Mouse (Mus musculus) midbrain, postnatal 0 days (tissue): ENCODE results near the gene Adig. TPM values are rescaled to one million over a fixed set of nuclear protein-coding genes. Genes with fewer than 3 reads are reported as not detected.

Experiments used
- ATAC-seq: fragments of 200-750 bp; cut with Nextera tagmentation; 2 replicates; pipeline ENCODE4 v1.8.0; 2017; ENCODE audit warnings: moderate number of reproducible peaks, mild to moderate bottlenecking, moderate TSS enrichment, moderate library complexity; ENCODE audit not compliant: low FRiP score
- DNase-seq: peaks from one replicate; pipeline ENCODE4 v3.0.0-alpha.2; 2015; ENCODE audit warnings: low spot score
- H3K27ac ChIP-seq: fragments of 300-500 bp; sonication (generic); 2 replicates; pipeline ENCODE4 v1.5.1; 2014; ENCODE audit warnings: low read depth, mild to moderate bottlenecking, low read length, mixed read lengths
- H3K27me3 ChIP-seq: fragments of 300-500 bp; sonication (generic); 2 replicates; pipeline ENCODE4 v1.6.1; 2014; ENCODE audit warnings: low read length, control low read depth, mixed read lengths; ENCODE audit not compliant: insufficient read depth
- H3K36me3 ChIP-seq: fragments of 300-500 bp; sonication (generic); 2 replicates; pipeline ENCODE4 v1.6.1; 2014; ENCODE audit warnings: low read length, control low read depth, mixed read lengths; ENCODE audit not compliant: insufficient read depth
- H3K4me1 ChIP-seq: fragments of 300-500 bp; sonication (generic); 2 replicates; pipeline ENCODE4 v1.6.1; 2014; ENCODE audit warnings: mild to moderate bottlenecking, control low read depth, antibody characterized with exemption, low read length, mixed read lengths; ENCODE audit not compliant: insufficient read depth
- H3K4me2 ChIP-seq: fragments of 300-500 bp; sonication (generic); 2 replicates; pipeline ENCODE4 v1.6.1; 2014; ENCODE audit warnings: low read depth, mild to moderate bottlenecking, low read length, mixed read lengths; ENCODE audit not compliant: poor library complexity, severe bottlenecking
- H3K4me3 ChIP-seq: fragments of 300-500 bp; sonication (generic); 2 replicates; pipeline ENCODE4 v1.5.1; 2014; ENCODE audit warnings: low read depth, mild to moderate bottlenecking, low read length, moderate library complexity
- H3K9ac ChIP-seq: fragments of 300-500 bp; sonication (generic); replicated peaks from 2 replicates; pipeline ENCODE4 v1.6.1; 2014; ENCODE audit warnings: mild to moderate bottlenecking, low read length, moderate library complexity, mixed read lengths; ENCODE audit not compliant: poor library complexity, severe bottlenecking
- H3K9me3 ChIP-seq: fragments of 300-500 bp; sonication (generic); 2 replicates; pipeline ENCODE4 v1.6.1; 2016; ENCODE audit warnings: low read length, control low read depth
- CTCF ChIP-seq: IDR thresholded peaks from 2 replicates; pipeline ENCODE4 v1.5.1; 2016; ENCODE audit warnings: antibody characterized with exemption, mild to moderate bottlenecking
- WGBS: fragments of 180-500 bp; shearing (Covaris S2); extraction: QIAGEN DNeasy Blood & Tissue Kit; methylation state at CpG from one replicate; pipeline ENCODE4 v1.1.7; 2014; 5-methylcytosine and 5-hydroxymethylcytosine counted together
- polyA plus RNA-seq: library from polyadenylated mRNA; unstranded; fragments of >200 nt; fragmentation: Nextera tagmentation; extraction: Ambion mirVana; gene quantifications from 2 replicates; pipeline ENCODE4 v1.2.1, GENCODE M21; 2015
- total RNA-seq: library from RNA; depleted of rRNA; stranded (reverse); fragments of >200 nt; gene quantifications from 2 replicates; pipeline ENCODE4 v1.2.3, GENCODE M21; 2014

The Adig gene
- total and polyA plus RNA-seq, 2 experiments from 2014 or later: not detected

DNA sequence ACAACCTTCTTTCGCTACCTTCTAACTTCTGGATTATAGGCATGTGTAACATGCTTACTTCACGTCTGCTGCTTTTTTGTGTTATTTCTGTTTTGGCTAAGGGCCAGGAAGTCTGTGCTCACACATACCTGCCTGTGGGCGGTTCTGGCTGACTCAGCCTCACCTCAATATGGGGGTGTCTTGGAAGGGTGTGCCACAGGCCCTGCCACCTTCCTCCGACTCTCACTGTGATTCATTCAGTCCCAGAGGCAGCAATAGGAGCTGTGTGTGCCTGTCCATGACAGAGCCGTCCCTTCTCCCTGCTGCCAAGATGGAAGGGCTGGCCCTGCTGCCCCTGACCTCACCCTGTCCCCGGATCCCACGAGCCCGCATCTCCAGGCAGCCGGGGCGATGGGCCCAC lies 10.1 kb downstream of the Adig start, which contains the start of gene Arhgap40:
Gene Arhgap40, plus strand, starts transcription at position 269 of the 400 bp plus-strand sequence.
- Histone ChIP-seq H3K9ac (no peak within 1 kb of the TSS), H3K27me3 (no peaks in the 10 kb centered on the region), H3K4me1 (no peaks in the 10 kb centered on the region), H3K9me3 (no peaks in the 10 kb centered on the region), H3K4me2 (no peak within 1 kb of the TSS), H3K27ac (no peak within 1 kb of the TSS), H3K4me3 (no peak within 1 kb of the TSS), H3K36me3 (no peaks in the 10 kb centered on the region)
- no peak for ATAC-seq
- no peak for TF ChIP-seq CTCF
- WGBS: 90% methylated on average over 10 of the region's 10 CpGs
- DNase-seq: no peak

DNA sequence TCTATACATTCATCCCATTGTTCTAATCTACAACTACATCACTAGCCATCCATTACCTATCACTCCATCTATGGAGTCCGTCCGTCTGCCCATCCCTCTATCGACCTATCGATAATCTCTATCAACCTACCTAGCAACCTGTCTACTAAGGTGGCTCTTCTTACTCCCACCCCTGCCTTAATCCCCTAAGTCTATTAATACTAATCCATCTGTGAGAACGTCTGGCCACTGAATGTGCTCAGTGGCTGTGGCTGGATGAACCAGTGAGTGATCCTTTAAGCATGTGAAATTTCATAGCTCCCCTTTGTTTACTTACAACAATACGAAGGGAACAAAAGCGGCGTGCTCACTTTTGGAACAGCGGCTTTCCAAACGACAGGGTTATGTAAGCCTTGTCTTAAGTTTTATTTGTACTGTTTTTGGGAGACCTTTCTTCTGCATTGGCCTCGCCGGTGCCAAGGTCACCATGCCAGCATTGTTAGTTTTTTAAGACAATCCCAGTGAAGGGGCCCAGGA lies 11.5 kb downstream of the Adig start:
- H3K9ac ChIP-seq: no peak overlapping the region
- WGBS: 65% methylated on average over 12 of the region's 12 CpGs
- no peaks in the 10 kb centered on the region for H3K4me1 ChIP-seq
- no peak for TF ChIP-seq CTCF
- H3K4me2 ChIP-seq: no peak overlapping the region
- no peaks in the 10 kb centered on the region for H3K27me3 ChIP-seq
- ATAC-seq: no peak
- no peak overlapping the region for H3K4me3 ChIP-seq
- H3K27ac ChIP-seq: no peak overlapping the region
- no peaks in the 10 kb centered on the region for H3K36me3 ChIP-seq
- no peak for DNase-seq
- no peaks in the 10 kb centered on the region for H3K9me3 ChIP-seq

DNA sequence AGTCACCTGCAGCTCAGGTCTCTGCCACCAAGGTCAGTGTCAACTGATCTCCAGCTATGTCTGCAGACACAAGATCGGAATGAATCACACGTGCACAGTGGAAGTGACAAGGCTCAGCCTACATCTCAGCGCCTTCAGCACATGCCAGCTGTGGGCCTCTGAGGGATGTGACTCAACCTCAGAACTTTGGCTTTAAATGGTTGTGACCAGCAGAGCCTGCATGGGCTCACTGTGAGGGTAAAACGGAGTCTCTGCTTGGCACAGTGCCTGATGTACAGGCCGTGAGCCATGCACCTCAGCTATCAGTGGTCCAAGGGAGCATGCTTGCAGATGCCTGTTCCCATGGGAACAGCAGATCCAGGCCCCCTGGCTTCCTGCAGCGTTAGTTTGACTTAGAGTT lies 16.2 kb downstream of the Adig start:
- TF ChIP-seq CTCF: 0 out of 2 replicates have a peak, but pooled peaks have one; percentile 4
- no peaks in the 10 kb centered on the region for H3K9me3 ChIP-seq
- no peaks in the 10 kb centered on the region for H3K4me1 ChIP-seq
- no peak overlapping the region for H3K27ac ChIP-seq
- no peaks in the 10 kb centered on the region for H3K27me3 ChIP-seq
- H3K4me2 ChIP-seq: no peak overlapping the region
- WGBS: 55% methylated on average over 6 of the region's 6 CpGs
- H3K9ac ChIP-seq: no peak overlapping the region
- DNase-seq (no peak), ATAC-seq (no peak)
- no peaks in the 10 kb centered on the region; the same call in 1 of the 2 replicates for H3K36me3 ChIP-seq
- H3K4me3 ChIP-seq: no peak overlapping the region

DNA sequence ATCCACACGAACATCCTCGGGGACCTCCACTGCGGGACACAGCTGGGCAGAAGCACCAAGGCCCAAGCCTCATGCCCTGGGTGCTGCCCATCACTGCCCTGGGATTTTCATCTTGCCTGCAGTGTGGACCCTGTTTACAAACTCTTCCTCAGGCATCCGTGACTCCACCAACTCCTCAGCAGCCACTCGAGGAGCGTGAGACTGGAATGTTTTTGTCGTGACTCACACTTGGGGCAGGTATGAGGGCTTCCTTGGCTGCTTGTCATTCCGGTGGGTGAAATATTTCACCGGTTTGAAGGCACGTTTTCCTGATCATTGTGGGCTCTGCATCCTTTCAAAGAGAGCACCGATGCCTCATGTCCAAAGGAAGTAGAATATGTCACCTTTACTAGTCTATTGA lies 16.7 kb downstream of the Adig start:
- DNase-seq (no peak), ATAC-seq (no peak)
- Histone ChIP-seq H3K27ac (no peak overlapping the region), H3K9me3 (no peaks in the 10 kb centered on the region), H3K36me3 (no peaks in the 10 kb centered on the region; the same call in 1 of the 2 replicates), H3K4me3 (no peak overlapping the region), H3K9ac (no peak overlapping the region), H3K27me3 (no peaks in the 10 kb centered on the region), H3K4me2 (no peak overlapping the region), H3K4me1 (no peaks in the 10 kb centered on the region)
- TF ChIP-seq CTCF: no peak
- 84% methylated on average over 11 of the region's 11 CpGs for WGBS

DNA sequence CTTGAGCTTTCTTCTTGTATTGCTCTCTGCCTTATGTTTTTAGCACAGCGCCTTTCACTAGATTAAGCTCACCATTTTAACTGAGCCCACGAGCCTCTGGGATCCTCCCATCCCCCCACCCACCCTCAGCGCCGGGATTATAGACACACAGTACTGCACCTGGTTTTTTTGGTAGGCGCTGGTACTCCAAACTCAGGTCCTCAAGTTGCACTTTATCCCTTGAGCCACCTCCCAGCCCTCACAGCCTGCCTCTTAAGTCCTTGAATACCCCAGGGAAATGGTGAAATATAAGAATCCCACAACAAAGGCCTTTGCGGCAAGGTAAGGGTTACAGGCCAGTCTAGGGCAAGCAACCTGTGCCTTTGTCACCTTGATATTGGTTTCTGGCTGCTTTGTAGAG lies 17.4 kb downstream of the Adig start:
- Histone ChIP-seq H3K27ac (no peak overlapping the region), H3K36me3 (no peaks in the 10 kb centered on the region; the same call in 1 of the 2 replicates), H3K4me3 (no peak overlapping the region), H3K27me3 (no peaks in the 10 kb centered on the region), H3K9ac (no peak overlapping the region), H3K9me3 (no peaks in the 10 kb centered on the region), H3K4me2 (no peak overlapping the region), H3K4me1 (no peaks in the 10 kb centered on the region)
- ATAC-seq: no peak
- TF ChIP-seq CTCF: no peak
- DNase-seq: no peak
- 83% methylated on average over 6 of the region's 6 CpGs for WGBS

DNA sequence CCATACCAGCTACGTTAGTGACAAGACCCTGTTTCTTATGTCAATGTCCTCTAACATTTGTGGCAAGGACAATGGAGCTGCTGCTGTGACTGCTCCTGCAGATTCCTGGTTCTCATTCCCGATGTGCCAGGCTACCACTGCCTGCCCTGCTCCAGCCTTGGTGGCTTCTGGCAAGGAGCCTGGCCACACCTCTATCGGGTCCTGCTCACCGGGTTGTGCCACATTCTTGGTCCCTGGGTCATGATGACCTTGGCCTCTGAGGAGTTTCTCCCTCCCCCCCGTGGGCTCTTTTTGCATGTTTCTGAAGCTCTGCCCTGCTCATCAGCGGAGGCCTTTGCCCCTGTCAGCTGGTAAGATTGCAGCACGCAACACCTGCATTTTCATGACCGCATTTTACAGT lies 20.6 kb downstream of the Adig start:
- TF ChIP-seq CTCF: no peak
- H3K9ac ChIP-seq: no peak overlapping the region
- H3K27ac ChIP-seq: no peak overlapping the region
- no peak overlapping the region for H3K4me3 ChIP-seq
- 81% methylated on average over 8 of the region's 8 CpGs for WGBS
- no peaks in the 10 kb centered on the region for H3K27me3 ChIP-seq
- no peaks in the 10 kb centered on the region for H3K9me3 ChIP-seq
- H3K4me1 ChIP-seq: no peaks in the 10 kb centered on the region
- DNase-seq: no peak
- H3K36me3 ChIP-seq: no peaks in the 10 kb centered on the region; the same call in 1 of the 2 replicates
- ATAC-seq: no peak
- H3K4me2 ChIP-seq: no peak overlapping the region
